Mouse (Mus musculus) bone marrow, adult 2 months (tissue): Measurements from ENCODE around the gene Crkl.

Experiments used
- CTCF ChIP-seq: fragments of 200-500 bp; IDR thresholded peaks from 2 replicates; pipeline ENCODE4 v1.5.1; 2011; ENCODE audit warnings: low read length, control low read depth; ENCODE audit not compliant: control insufficient read depth, insufficient read depth
- POLR2A ChIP-seq: fragments of 200-500 bp; IDR thresholded peaks from 2 replicates; pipeline ENCODE4 v1.6.1; 2011; ENCODE audit warnings: low read depth, mild to moderate bottlenecking, control low read depth, low read length, borderline replicate concordance; ENCODE audit not compliant: control insufficient read depth

DNA sequence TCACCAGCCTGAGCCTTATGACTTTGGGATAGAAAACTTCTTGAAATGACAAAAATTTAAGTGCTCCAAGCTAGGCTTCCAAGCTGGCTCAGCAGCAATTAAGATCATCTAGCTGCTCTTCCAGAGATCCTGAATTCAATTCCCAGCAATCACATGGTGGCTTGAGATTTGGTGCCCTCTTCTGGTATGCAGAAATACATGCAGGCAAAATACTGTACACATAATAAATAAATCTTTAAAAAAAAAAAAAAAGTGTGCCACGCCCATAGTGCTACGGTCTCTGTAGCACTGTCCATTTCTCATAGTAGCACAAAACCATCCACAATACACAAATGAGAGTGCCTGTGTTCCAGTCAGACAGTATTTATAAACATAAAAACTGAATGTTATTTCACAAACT is 19.2 kb upstream of the Crkl start:
- TF ChIP-seq POLR2A (no peak), CTCF (no peak)
